Mouse (Mus musculus) ovary, postnatal 14 days (tissue): Measurements from ENCODE around the gene Mrpl4.

ENCODE experiments used
- DNase-seq: peaks from one replicate; pipeline ENCODE4 v3.0.0; 2022; ENCODE audit warnings: low spot score

The Mrpl4 gene

DNA sequence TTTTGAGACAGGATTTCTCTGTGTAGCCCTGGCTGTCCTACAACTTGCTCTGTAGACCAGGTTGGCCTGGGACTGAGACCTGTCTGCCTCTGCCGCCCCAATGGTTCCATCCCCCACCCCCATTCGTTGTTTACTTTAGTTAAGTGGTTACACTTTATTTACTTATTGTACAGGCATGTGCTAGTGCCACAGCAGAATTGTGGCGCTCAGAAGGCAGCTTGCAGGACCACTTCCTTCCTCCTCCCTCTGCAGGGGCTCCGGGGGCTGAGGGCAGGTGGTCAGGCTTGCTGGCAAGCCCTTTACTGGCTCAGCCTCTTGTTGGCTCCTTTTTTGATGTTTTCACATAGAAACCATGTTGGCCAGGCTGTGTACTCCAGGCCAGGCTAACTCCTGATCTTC, 14.6 kb downstream of the Mrpl4 start:
- no peak for DNase-seq

- no peak for DNase-seq
These were observed 16.1 kb downstream of the Mrpl4 start for GRCm38 (mm10) chr9:21018600-21018999.

- no peak for DNase-seq
These were observed 18.8 kb downstream of the Mrpl4 start for GRCm38 (mm10) chr9:21021363-21021762.

DNA sequence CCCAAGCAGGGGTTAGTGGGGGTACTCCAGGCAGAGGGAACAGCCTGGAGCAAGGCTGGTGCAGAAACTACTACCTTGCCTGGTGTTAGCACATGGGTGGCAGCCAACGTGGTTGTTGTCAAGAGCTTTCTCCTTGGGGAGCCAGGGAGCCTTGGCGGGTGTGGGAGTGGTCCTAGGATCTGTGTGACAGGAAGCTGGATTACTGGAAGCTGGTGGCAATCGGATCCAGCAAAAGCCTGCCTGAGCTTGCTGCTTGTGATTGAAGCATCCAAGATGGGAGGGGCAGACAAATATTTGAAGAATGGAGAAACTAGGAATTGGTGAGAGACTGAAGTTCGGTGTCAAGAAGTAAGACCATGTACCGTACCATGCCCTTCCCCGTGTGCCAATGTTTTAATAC, 19.8 kb downstream of the Mrpl4 start:
- no peak for DNase-seq

DNA sequence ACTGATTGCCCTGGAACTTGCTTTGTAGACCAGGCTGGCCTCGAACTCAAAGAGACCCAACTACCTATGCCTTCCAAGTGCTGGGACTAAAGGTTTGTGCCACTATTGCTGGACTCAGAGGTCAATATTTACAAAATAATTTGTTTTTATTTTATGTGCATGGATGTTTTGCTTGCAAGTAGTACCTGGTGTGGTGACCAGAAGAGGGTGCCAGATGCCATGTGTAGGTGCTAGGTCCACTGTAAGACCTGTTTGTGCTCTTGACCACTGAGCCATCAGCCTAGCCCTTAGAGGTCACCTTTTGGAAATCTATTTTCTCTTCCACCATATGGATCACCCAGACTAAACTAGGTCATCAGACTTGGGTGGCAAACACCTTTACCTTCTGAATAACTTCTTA, 20.2 kb downstream of the Mrpl4 start:
- DNase-seq, result no peak

GRCm38 (mm10) chr9:21025258-21025810, 22.8 kb downstream of the Mrpl4 start:
- no peak for DNase-seq

GRCm38 (mm10) chr9:21026849-21027248, 24.3 kb downstream of the Mrpl4 start:
- DNase-seq, result no peak

- no peak for DNase-seq
These were observed 25.3 kb downstream of the Mrpl4 start for GRCm38 (mm10) chr9:21027774-21028290.

DNA sequence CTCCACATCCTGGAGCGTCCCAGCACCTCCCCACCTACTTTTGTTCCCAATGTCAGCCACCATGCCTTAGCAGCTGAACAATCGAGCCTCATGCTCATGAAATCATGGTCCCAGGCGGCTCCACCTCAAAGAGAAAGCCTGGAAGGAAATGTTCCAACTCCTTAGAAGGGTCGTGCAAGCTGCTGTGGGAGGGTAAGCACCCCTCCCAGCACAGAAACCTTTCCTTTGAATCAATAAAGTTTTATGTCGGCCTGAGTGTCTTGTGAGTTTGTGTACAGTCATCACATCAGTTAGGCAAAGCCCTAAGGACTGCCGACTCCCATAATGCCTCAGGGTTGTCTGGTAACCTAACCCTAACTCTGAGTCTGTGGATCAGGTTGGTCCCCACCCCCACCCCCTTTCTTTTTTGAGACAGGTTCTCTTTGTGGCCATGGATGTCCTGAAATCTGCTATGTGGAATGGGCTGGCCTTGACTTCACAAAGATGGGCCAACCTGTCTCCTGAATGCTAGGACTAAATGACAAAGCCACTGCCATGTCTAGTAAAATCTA, 26.1 kb downstream of the Mrpl4 start:
- DNase-seq, result no peak

DNA sequence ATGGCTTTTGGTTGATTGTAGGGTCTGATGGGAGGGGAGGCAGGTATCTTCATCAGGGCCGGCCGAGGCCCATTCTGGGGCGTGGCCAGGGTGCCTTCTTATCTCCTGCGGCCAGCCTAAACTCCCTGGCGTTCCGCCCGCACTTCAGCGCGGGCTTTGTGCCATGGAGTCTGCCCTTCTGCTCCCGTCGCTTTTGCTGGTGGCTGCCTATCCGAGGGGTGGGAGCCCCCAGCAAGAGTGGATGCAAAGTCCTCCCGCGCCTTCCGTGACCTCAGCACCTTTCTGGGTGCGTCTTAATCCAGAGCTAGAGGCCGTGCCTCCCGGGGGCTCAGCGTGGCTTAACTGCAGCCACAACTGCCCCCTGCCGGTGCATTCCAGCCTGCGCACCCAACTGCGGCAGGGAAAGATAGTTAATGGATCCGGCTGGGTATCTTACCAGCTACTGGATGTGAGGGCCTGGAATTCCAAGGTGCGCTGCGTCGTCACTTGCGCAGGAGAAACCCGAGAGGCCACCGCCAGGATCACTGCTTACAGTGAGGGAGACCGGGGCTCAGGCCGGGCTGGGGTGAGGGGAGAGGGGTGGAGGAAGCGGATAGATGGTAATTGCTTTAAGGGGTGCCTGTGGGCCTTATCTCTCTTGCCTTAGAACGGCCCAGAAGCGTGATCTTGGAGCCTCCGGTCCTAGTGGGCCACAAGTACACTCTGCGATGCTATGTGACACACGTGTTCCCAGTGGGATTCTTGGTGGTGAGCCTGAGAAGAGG, 26.9 kb downstream of the Mrpl4 start, which contains the start of gene Icam4:
Gene Icam4, plus strand, starts transcription at position 83 of the 764 bp plus-strand sequence.
- peak; percentile 75 for DNase-seq

DNA sequence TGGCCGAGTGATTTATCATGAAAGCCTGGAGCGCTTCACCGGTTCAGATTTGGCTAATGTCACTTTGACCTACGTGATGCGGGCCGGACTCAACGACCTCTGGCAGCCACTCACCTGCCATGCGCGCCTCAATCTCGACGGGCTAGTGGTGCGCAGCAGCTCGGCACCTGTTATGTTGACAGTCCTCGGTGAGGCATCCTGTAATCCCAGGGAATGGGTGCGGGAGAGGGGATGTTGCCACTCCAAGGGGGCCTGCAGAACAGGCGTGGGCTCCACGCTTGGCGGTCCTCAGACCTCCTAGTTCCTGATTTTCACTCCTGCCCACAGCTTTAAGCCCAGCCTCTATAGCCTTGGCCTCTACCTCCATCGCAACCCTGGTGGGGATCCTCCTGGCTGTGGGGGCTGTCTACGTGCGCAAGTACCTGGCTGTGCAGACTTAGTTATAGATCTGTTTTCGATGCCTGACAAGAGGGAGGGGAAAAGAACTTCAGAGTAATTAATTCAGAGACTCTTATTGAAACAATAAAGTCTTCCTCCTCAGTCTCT, 27.6 kb downstream of the Mrpl4 start:
- no peak for DNase-seq

GRCm38 (mm10) chr9:21030781-21031250, 28.3 kb downstream of the Mrpl4 start:
- peak; percentile 69 for DNase-seq

GRCm38 (mm10) chr9:21031251-21031895, 28.8 kb downstream of the Mrpl4 start:
- no peak for DNase-seq

DNA sequence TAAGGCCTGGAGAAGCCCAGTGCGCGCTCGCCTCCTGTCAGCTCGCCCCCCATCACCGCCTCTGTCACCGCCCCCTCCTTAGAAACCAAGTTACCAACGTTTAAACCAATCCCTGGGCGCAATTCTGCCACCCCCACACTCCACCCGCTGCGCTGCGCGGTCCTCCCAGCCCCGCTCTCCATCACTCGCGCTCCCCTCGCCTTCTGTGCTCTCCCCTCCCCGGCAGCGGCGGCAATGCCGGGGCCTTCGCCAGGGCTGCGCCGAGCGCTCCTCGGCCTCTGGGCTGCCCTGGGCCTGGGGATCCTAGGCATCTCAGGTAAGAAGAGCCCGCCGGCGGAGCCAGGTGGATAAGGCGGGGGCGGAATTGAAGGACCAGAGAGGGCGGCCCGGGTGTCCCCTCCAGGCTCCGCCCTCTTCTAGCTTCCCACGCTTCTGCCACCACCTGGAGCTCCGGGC, 29.4 kb downstream of the Mrpl4 start, which contains the start of gene Icam5:
Gene Icam5, plus strand, starts transcription at position 178 of the 456 bp plus-strand sequence.
- no peak for DNase-seq

- DNase-seq, result no peak
These were observed 30.0 kb downstream of the Mrpl4 start for GRCm38 (mm10) chr9:21032491-21032890.

DNA sequence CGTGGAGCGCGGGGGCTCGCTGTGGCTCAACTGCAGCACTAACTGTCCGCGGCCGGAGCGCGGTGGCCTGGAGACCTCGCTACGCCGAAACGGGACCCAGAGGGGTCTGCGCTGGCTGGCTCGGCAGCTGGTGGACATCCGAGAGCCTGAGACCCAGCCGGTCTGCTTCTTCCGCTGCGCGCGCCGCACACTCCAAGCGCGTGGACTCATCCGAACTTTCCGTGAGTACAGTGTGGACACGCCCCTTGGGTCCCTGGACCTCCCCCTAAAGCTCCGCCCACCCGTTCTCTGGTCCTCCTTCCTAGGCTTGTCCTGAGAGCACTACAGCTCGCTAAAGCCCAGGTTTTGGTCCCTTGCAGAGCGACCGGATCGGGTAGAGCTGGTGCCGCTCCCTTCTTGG, 30.6 kb downstream of the Mrpl4 start:
- DNase-seq, result no peak

- no peak for DNase-seq
These were observed 32.0 kb downstream of the Mrpl4 start for GRCm38 (mm10) chr9:21034481-21035085.

- DNase-seq, result no peak
These were observed 33.0 kb downstream of the Mrpl4 start for GRCm38 (mm10) chr9:21035586-21035985.

DNA sequence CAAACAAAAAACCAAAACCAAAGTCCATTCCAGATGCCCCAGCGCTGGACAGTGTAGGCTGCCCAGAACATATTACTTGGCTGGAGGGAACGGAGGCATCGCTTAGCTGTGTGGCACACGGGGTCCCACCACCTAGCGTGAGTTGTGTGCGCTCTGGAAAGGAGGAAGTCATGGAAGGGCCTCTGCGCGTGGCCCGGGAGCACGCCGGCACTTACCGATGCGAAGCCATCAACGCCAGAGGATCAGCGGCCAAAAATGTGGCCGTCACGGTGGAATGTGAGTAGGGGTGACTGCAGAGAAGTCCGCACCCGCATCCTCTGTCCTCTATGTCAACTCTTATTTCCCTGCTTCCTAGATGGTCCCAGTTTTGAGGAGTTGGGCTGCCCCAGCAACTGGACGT, 33.6 kb downstream of the Mrpl4 start:
- DNase-seq, result no peak

GRCm38 (mm10) chr9:21036666-21037065, 34.1 kb downstream of the Mrpl4 start:
- DNase-seq, result no peak

DNA sequence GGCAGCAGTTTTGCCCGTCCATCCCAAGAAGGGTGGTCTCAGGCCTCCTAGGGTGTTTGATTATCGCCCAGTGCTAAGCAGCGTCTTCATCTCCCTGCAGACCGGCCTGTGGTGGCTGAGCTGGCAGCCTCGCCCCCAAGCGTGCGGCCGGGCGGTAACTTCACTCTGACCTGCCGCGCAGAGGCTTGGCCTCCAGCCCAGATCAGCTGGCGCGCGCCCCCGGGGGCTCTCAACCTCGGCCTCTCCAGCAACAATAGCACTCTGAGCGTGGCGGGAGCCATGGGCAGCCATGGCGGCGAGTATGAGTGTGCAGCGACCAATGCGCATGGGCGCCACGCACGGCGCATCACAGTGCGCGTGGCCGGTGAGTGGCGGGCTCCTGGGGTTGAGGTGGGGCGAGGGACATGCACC, 34.9 kb downstream of the Mrpl4 start:
- no peak for DNase-seq

DNA sequence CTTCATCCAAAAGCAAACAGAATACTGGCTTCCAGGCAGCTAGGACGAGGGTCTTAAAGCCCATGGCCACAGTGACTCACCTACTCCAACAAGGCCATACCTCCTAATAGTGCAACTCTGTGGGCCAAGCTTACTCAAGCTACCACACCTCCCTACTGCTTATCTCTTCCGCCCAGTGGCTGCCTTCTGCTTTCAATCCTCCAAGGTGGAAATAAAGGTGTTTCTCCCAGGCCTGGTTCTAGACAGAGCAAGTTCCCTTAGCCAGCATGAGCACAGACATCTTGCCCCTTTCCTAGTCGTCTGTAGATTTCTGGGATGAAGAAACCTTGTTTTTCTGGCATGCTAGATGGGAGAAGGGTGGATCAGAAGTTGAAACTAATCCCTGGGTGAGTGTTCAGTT, 37.2 kb downstream of the Mrpl4 start:
- DNase-seq, result no peak
